Mouse (Mus musculus): ENCODE measurements around the gene Bag1.

Bag1 gene

DNA sequence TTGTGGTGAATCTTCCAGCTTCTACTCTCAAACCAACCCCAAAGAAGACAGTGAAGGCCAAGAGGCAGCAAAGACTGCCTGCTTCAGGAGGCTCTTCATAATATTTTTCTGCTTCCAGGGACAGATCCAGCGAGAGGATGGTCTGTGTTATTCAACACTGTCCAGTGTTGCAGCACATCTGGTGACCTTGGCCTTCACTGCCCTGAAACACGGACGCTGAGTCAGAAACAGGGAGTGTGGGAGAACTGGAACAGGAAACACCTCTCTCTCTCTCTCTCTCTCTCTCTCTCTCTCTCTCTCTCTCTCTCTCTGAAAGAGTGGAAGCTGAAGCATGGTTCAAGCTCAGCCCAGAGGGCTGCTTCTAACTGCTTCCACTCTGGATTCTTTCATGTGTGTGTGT is 58.8 kb downstream of the Bag1 start:
- no peak for DNase-seq (ENCODE audit: low spot score)

- DNase-seq (ENCODE audit: low spot score), result no peak
Observed at GRCm38 (mm10) chr4:40888839-40889238, 59.3 kb downstream of the Bag1 start.
